Mouse (Mus musculus) limb, embryonic 13.5 days (tissue): Measurements from ENCODE around the gene Chsy1. TPM values are rescaled to one million over a fixed set of nuclear protein-coding genes. Genes with fewer than 3 reads are reported as not detected.

Experiments used
- ATAC-seq: fragments of 200-750 bp; cut with Nextera tagmentation; 2 replicates; pipeline ENCODE4 v1.8.0; 2017; ENCODE audit warnings: low read depth, moderate number of reproducible peaks, moderate TSS enrichment; ENCODE audit not compliant: low FRiP score
- H3K27ac ChIP-seq: fragments of 300-500 bp; sonication (generic); 2 replicates; pipeline ENCODE4 v1.5.1; 2015; ENCODE audit warnings: inconsistent platforms, mild to moderate bottlenecking, moderate library complexity
- H3K27me3 ChIP-seq: fragments of 300-500 bp; sonication (generic); 2 replicates; pipeline ENCODE4 v1.6.1; 2015; ENCODE audit warnings: mild to moderate bottlenecking, inconsistent platforms
- H3K36me3 ChIP-seq: fragments of 300-500 bp; sonication (generic); 2 replicates; pipeline ENCODE4 v1.6.1; 2015; ENCODE audit warnings: inconsistent platforms, mild to moderate bottlenecking, moderate library complexity
- H3K4me1 ChIP-seq: fragments of 300-500 bp; sonication (generic); 2 replicates; pipeline ENCODE4 v1.6.1; 2015; ENCODE audit warnings: inconsistent platforms
- H3K4me2 ChIP-seq: fragments of 300-500 bp; sonication (generic); replicated peaks from 2 replicates; pipeline ENCODE4 v1.6.1; 2015; ENCODE audit warnings: inconsistent platforms, mild to moderate bottlenecking, moderate library complexity
- H3K4me3 ChIP-seq: fragments of 300-500 bp; sonication (generic); 2 replicates; pipeline ENCODE4 v1.5.1; 2015; ENCODE audit warnings: moderate library complexity, mild to moderate bottlenecking, inconsistent platforms
- H3K9ac ChIP-seq: fragments of 300-500 bp; sonication (generic); 2 replicates; pipeline ENCODE4 v1.6.1; 2015; ENCODE audit warnings: mild to moderate bottlenecking, inconsistent platforms
- H3K9me3 ChIP-seq: fragments of 300-500 bp; sonication (generic); 2 replicates; pipeline ENCODE4 v1.6.1; 2016; ENCODE audit warnings: inconsistent platforms
- WGBS: fragments of 180-500 bp; shearing (Covaris S2); methylation state at CpG from one replicate; pipeline ENCODE4 v1.1.7; 2015; 5-methylcytosine and 5-hydroxymethylcytosine counted together
- polyA plus RNA-seq: library from polyadenylated mRNA; unstranded; fragments of >200 nt; fragmentation: Nextera tagmentation; extraction: Ambion mirVana; gene quantifications from 2 replicates; pipeline ENCODE4 v1.2.1, GENCODE M21; 2015

The Chsy1 gene
- polyA plus RNA-seq, 1 experiment from 2014 or later: 24.9 TPM

DNA sequence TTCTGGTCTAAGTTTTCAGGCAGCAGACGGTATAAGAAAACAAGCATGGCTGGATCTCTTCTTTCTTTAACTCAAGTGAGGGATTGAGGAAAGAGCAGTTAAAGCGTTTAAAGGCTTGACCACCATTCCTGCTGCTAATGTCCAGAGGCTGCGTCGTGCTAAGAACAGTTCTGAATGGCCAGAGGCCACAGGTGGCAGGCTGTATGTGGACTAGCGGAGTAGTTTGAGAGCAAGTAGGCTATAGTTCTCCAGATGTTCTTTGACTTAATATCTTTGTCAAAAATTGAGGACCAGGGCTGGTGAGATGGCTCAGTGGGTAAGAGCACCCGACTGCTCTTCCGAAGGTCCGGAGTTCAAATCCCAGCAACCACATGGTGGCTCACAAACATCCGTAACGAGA lies 1.9 kb downstream of the Chsy1 start:
- no peaks in the 10 kb centered on the region for H3K27me3 ChIP-seq
- 0 out of 2 replicates have a peak, but pooled peaks cover 2% of the 10 kb centered on the region for H3K36me3 ChIP-seq
- no peaks in the 10 kb centered on the region for H3K9me3 ChIP-seq
- ATAC-seq: no peak
- H3K4me3 ChIP-seq: peak overlapping the region; percentile 97
- H3K4me2 ChIP-seq: peak overlapping the region; percentile 73
- WGBS: 58% methylated on average over 10 of the region's 10 CpGs
- H3K9ac ChIP-seq: peak overlapping the region; percentile 98
- peaks cover 66% of the 10 kb centered on the region for H3K4me1 ChIP-seq
- H3K27ac ChIP-seq: peak overlapping the region; percentile 94; the same call in 1 of the 2 replicates

DNA sequence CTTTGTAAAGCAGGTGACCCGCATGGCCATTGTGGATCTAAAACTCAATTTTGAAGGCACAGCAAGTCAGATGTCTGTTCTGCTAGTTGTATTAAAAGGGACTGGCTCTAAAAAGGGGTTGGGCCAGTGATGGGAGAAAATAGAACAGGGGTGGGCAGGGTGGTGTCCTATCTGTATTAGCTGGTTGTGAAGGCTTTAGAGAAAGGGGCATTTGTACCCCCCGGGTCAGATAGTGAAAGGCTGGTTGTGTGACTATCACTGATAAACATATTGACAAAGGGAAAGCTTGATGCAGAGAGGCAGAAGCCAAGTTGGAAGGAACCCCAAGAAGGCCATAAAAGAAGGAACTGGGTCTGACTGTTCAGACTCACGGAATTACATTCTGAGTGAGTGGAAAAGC lies 4.2 kb downstream of the Chsy1 start:
- H3K9me3 ChIP-seq: no peaks in the 10 kb centered on the region
- no peak overlapping the region for H3K27ac ChIP-seq
- WGBS: 91% methylated on average over 3 of the region's 3 CpGs
- 0 out of 2 replicates have a peak, but pooled peaks cover 2% of the 10 kb centered on the region for H3K36me3 ChIP-seq
- H3K27me3 ChIP-seq: no peaks in the 10 kb centered on the region
- H3K4me3 ChIP-seq: no peak overlapping the region
- no peak overlapping the region for H3K9ac ChIP-seq
- H3K4me2 ChIP-seq: no peak overlapping the region
- ATAC-seq: no peak
- H3K4me1 ChIP-seq: peaks cover 71% of the 10 kb centered on the region

DNA sequence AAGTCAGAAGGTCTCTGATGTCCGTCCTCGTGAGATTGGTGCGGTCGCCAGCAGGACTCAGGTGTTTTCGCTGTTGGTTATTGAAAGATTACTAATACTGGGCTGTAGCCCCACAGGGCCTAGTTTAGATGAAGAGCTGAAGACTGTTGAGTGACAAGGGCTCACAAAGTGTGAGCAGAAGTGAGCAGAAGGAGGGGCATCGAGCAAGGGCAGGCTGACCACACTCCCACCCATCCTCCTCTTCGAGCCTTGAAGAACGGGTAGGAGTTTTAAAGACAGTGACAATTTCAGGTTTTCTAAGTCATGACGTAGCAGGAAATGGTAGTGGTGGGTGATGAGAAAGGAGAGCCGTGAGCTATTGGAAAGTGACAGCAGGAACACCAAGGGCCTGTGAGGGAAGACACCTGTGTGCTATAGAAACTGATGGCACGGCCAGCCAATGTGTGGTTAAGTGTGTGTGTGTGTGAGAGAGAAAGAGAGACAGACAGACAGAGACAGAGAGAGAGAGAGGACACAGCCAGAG lies 6.6 kb downstream of the Chsy1 start:
- no peak overlapping the region for H3K9ac ChIP-seq
- H3K27ac ChIP-seq: no peak overlapping the region
- H3K4me3 ChIP-seq: no peak overlapping the region
- H3K9me3 ChIP-seq: no peaks in the 10 kb centered on the region
- no peak for ATAC-seq
- no peak overlapping the region for H3K4me2 ChIP-seq
- no peaks in the 10 kb centered on the region for H3K27me3 ChIP-seq
- WGBS: 83% methylated on average over 11 of the region's 11 CpGs
- H3K4me1 ChIP-seq: peaks cover 84% of the 10 kb centered on the region
- 0 out of 2 replicates have a peak, but pooled peaks cover 2% of the 10 kb centered on the region for H3K36me3 ChIP-seq

DNA sequence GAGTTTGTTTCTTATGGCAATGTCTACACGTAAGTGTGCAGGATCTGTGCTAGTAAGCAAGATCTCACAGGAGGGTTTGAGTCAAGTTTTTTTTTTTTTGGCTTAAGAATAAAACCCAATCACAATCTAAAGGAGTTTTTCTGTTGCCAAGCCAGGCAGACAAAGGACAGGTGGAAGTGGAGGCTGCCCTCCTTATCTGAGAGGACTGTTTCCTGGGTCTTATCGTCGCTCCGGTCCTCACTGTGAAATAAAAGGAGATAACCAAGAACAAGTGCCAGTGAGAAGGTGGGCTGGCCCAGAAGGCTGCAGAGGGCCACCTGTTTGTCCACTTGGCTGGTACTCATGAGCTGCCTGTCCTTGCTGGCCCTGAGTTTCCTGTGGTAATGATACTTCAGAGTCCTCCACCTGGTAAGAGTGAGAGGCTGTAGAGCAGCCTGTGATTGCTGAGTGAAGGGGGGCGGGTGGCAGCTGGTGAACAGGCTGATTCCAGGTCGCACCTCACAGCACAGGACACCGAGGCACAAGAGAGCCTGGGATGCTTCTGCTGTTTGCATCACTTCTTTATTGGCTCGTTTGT lies 7.7 kb downstream of the Chsy1 start:
- Histone ChIP-seq H3K9me3 (no peaks in the 10 kb centered on the region), H3K4me3 (no peak overlapping the region), H3K36me3 (0 out of 2 replicates have a peak, but pooled peaks cover 2% of the 10 kb centered on the region), H3K27me3 (no peaks in the 10 kb centered on the region), H3K4me2 (no peak overlapping the region), H3K27ac (no peak overlapping the region), H3K4me1 (peaks cover 83% of the 10 kb centered on the region), H3K9ac (no peak overlapping the region)
- WGBS: 73% methylated on average over 8 of the region's 8 CpGs
- ATAC-seq: no peak

DNA sequence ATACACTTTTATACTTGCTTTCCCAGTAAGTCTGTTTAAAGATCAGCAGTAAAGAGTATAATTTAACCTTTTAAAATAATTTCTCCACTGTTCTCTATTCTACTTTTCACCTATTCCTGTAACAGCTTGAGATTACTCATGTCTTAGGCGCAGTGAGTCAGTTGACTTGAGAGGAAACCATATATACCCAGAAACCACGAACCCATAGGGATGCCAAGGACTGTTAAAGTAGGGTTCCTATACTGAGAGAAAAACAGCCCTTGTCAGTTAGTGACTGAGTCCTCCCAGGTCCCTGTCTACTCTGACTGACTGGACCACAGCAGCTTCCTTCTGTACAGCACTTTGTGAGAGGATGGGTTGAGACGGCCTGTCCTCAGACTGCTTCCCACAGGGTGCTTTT lies 8.7 kb downstream of the Chsy1 start:
- no peak overlapping the region for H3K9ac ChIP-seq
- no peak for ATAC-seq
- H3K4me3 ChIP-seq: no peak overlapping the region
- peaks cover 77% of the 10 kb centered on the region for H3K4me1 ChIP-seq
- H3K27me3 ChIP-seq: no peaks in the 10 kb centered on the region
- no peak overlapping the region for H3K4me2 ChIP-seq
- H3K27ac ChIP-seq: no peak overlapping the region
- 79% methylated on average over 3 of the region's 3 CpGs for WGBS
- 0 out of 2 replicates have a peak, but pooled peaks cover 2% of the 10 kb centered on the region for H3K36me3 ChIP-seq
- no peaks in the 10 kb centered on the region for H3K9me3 ChIP-seq

DNA sequence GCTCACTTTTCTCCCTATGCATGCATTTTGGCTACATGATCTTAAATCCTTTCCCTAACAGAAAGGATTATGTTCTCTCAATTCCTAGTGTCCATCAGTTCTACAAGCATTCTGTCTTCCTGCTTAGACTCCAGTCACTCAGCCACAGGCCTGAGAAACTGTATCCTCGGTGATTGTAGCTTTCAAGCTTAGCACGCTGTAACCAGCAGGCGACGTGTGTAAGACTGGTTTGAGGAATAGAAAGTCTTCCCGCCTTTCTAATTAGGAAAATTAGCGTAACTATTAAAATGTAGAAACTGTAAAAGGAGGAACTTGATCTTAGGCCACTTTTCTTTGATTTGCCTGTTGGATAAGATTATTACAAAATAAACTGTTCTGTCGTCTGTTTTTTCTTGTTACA lies 9.5 kb downstream of the Chsy1 start:
- H3K4me2 ChIP-seq: no peak overlapping the region
- H3K9me3 ChIP-seq: no peaks in the 10 kb centered on the region
- peak overlapping the region; percentile 22; the same call in 1 of the 2 replicates for H3K27ac ChIP-seq
- no peak overlapping the region for H3K4me3 ChIP-seq
- WGBS: 71% methylated on average over 7 of the region's 7 CpGs
- no peak for ATAC-seq
- no peaks in the 10 kb centered on the region for H3K27me3 ChIP-seq
- H3K4me1 ChIP-seq: peaks cover 72% of the 10 kb centered on the region
- peak overlapping the region; percentile 25; the same call in 1 of the 2 replicates for H3K9ac ChIP-seq
- H3K36me3 ChIP-seq: no peaks in the 10 kb centered on the region

DNA sequence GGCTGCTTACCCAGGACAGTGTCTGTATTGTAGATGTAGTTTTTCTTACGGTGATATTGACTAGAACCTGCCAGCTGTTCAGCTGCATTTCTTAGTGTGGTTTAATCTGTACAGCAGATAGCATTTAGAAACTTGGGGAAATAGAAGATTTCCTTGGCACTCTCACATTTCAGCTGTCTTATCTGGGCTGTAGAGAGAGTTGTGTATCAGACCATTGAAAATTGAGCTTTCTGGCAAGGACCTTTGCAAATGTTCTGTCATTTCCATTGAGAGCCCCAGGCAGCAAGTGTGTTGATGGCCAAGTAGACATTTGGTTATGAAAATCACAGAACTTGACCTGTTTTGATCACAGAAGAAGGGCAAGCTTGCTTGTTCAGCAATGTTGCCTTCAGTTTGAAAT lies 10.8 kb downstream of the Chsy1 start:
- H3K27me3 ChIP-seq: no peaks in the 10 kb centered on the region
- H3K4me2 ChIP-seq: no peak overlapping the region
- ATAC-seq: no peak
- peaks cover 3% of the 10 kb centered on the region; the same call in 1 of the 2 replicates for H3K36me3 ChIP-seq
- WGBS: 80% methylated on average over 1 of the region's 1 CpGs
- no peak overlapping the region for H3K27ac ChIP-seq
- peaks cover 68% of the 10 kb centered on the region for H3K4me1 ChIP-seq
- H3K9ac ChIP-seq: no peak overlapping the region
- H3K4me3 ChIP-seq: no peak overlapping the region
- H3K9me3 ChIP-seq: no peaks in the 10 kb centered on the region

DNA sequence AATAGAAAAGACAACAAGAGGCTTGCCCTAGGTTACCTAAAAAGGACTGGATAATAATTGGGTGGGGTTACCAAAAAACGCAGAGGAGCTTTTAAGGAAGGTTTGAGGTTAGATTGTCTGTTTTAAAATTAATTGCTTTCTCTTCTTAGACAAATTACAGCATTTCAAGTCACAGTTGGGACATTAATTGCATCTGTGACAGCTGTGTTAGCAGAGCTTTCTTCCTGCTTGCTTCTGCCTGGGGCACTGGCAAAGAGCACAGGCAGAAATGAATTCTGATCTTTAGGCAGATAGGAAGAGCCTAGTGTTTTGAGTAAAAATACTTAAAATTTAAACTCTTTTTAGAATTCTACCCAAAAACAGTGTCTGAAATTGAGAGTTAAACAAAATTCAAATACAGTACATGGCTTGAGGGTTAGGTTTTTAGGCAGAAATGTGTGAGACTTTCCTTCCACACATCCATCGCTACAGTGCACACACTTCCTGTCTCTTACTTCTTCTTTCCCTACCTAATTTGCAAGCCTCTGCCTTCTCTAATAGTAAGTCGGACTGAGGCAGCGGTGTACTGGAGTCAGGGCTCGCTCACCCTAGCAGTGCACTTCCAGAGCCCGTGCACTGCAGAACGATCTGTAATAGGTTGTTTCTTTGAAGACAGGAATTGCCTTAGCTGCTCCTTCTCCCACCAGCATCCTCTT lies 11.5 kb downstream of the Chsy1 start:
- Histone ChIP-seq H3K4me1 (peaks cover 63% of the 10 kb centered on the region), H3K36me3 (peaks cover 10% of the 10 kb centered on the region), H3K9ac (no peak overlapping the region), H3K27ac (no peak overlapping the region; the same call in 1 of the 2 replicates), H3K27me3 (no peaks in the 10 kb centered on the region), H3K9me3 (no peaks in the 10 kb centered on the region), H3K4me3 (no peak overlapping the region), H3K4me2 (no peak overlapping the region)
- ATAC-seq: no peak
- WGBS: 45% methylated on average over 7 of the region's 7 CpGs

DNA sequence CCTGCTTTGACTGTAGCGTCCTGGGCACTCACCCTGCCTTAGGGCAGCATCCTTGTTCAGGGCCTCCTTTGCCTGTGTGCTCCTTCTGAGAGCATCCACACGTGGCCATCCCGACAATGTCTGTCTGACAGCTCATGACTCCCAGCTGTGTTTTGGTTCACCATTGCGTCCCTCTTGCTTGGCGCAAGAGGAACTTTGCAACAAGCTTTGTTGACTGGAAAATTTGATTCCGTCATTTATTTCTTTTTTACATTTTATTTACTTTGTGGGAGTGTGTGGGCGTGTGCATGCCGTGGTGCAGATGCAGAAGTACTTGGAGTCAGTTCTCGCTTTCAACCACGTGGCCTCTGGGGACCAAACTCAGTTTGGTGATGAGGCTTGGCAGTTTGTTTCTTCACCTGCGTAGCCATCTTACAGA lies 15.2 kb downstream of the Chsy1 start:
- ATAC-seq: no peak
- H3K36me3 ChIP-seq: peaks cover 34% of the 10 kb centered on the region
- H3K4me3 ChIP-seq: no peak overlapping the region
- H3K27ac ChIP-seq: no peak overlapping the region
- no peaks in the 10 kb centered on the region for H3K27me3 ChIP-seq
- H3K4me2 ChIP-seq: no peak overlapping the region
- H3K9me3 ChIP-seq: no peaks in the 10 kb centered on the region
- 81% methylated on average over 11 of the region's 11 CpGs for WGBS
- no peak overlapping the region for H3K9ac ChIP-seq
- H3K4me1 ChIP-seq: peaks cover 53% of the 10 kb centered on the region

DNA sequence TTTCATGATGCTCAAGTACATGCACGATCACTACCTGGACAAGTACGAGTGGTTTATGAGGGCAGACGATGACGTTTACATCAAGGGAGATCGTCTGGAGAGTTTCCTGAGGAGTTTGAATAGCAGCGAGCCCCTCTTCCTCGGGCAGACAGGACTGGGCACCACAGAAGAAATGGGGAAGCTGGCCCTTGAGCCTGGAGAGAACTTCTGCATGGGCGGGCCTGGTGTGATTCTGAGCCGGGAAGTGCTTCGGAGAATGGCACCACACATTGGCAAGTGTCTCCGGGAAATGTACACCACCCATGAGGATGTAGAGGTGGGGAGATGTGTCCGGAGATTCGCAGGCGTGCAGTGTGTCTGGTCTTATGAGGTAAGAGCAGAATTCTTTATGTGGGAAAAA lies 16.1 kb downstream of the Chsy1 start:
- WGBS: 87% methylated on average over 14 of the region's 14 CpGs
- H3K36me3 ChIP-seq: peaks cover 39% of the 10 kb centered on the region

DNA sequence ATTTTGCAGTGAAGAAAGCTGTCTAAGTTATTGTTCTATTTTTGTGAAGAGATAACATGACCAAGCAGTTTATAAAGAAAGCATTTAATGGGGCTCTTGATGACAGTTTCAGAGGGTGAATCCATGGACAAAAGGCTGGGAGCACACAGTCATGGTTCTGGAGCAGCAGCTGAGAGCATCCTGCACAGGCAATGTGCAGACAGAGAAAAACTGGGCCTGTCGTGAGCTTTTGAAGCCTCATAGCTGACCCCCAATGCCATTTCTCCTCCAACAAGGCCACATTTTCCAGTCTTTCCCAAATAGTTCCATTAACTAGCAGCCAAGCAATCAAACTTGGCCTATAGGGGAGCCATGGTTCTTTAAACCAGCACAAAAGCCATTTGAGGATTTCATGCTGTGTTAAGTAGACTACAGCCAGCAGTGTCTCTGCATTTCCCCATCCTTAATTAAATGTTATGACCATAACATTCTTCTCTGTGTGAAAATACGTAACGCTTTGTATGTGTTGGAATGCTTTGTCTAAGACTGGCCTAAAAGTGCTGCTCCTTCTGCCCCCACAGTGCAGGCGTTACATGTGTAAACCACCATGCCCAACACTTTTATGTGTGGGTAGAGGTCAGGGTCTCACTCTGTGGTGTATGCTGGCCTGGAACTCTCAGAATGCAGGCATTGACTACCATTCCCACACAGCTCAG lies 18.8 kb downstream of the Chsy1 start:
- ATAC-seq: no peak

More for the DNA sequence above, 16.1 kb downstream of the Chsy1 start:
- Histone ChIP-seq H3K4me2 (no peak overlapping the region), H3K9ac (no peak overlapping the region), H3K27ac (no peak overlapping the region), H3K4me3 (no peak overlapping the region), H3K9me3 (no peaks in the 10 kb centered on the region), H3K27me3 (no peaks in the 10 kb centered on the region), H3K4me1 (peaks cover 45% of the 10 kb centered on the region)
- ATAC-seq: no peak

DNA sequence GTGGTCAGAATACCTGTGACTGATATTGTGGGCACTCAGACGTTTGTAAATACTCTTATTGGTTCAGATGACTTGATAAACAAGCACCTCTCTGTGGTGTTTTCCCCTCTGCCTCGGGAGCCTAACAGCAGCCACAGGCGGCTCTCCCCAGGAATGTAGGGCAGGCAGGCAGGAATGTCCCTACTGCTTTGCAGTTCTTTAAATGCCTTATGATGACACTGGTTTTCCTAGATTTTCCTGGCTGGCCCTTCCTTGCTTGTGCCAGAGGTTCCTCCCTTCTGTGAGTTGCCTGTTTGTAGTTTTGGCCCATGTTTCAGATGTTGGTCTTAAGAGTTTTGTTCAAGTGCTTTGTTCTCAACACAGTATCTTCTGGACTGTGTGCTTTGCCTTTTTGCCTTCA lies 19.5 kb downstream of the Chsy1 start:
- Histone ChIP-seq H3K4me2 (no peak overlapping the region), H3K9ac (no peak overlapping the region), H3K27ac (no peak overlapping the region), H3K36me3 (peaks cover 56% of the 10 kb centered on the region), H3K4me1 (peaks cover 27% of the 10 kb centered on the region), H3K4me3 (no peak overlapping the region), H3K27me3 (no peaks in the 10 kb centered on the region), H3K9me3 (no peaks in the 10 kb centered on the region)
- ATAC-seq: no peak
- 51% methylated on average over 3 of the region's 3 CpGs for WGBS

More for the DNA sequence above, 18.8 kb downstream of the Chsy1 start:
- Histone ChIP-seq H3K27me3 (no peaks in the 10 kb centered on the region), H3K4me2 (no peak overlapping the region), H3K4me1 (peaks cover 27% of the 10 kb centered on the region), H3K27ac (no peak overlapping the region), H3K9ac (no peak overlapping the region), H3K4me3 (no peak overlapping the region), H3K9me3 (no peaks in the 10 kb centered on the region), H3K36me3 (peaks cover 56% of the 10 kb centered on the region)
- WGBS: 53% methylated on average over 4 of the region's 4 CpGs
